Mouse (Mus musculus) testis, adult 2 months (tissue): ENCODE data around the gene Timeless.

ENCODE experiments used
- CTCF ChIP-seq: fragments of 200-500 bp; IDR thresholded peaks from 2 replicates; pipeline ENCODE4 v1.5.1; 2012; ENCODE audit warnings: low read depth, mild to moderate bottlenecking, inconsistent platforms, low read length, moderate library complexity; ENCODE audit not compliant: control insufficient read depth, insufficient read depth, insufficient replicate concordance
- POLR2A ChIP-seq: fragments of 200-500 bp; IDR thresholded peaks from 2 replicates; pipeline ENCODE4 v1.6.1; 2012; ENCODE audit warnings: low read depth, mild to moderate bottlenecking, inconsistent platforms, low read length, moderate library complexity; ENCODE audit not compliant: control insufficient read depth

DNA sequence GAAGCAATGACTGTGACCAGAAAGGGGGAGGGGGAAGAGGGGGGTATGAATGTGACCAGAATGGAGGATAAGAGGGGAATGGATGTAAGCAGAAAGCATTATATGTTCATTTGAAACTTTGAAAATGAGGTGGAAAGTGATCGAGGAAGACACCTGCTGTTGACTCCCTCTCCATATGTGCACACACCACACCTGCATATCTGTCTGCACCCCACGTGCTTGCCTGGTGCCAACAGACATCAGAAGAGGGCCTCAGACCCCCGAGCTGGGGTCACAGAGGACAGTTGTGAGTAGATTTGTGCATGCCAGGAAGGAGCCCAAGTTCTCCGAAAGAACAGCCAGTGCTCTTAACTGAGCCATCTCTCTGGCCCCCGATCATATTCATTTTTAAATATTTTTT lies 28.1 kb downstream of the Timeless start:
- no peak for TF ChIP-seq CTCF
- no peak for TF ChIP-seq POLR2A
